Mouse (Mus musculus) heart, adult 2 months (tissue): ENCODE data around the gene Cpn1. TPM values are rescaled to one million over a fixed set of nuclear protein-coding genes. Genes with fewer than 3 reads are reported as not detected.

Experiments used
- DNase-seq, 2 experiments: peaks; one replicate each; pipeline ENCODE4 v3.0.0; 2021
- H3K27ac ChIP-seq: fragments of 200-600 bp; 2 replicates; pipeline ENCODE4 v1.8.1; 2022
- H3K27me3 ChIP-seq: fragments of 200-500 bp; 2 replicates; pipeline ENCODE4 v1.6.1; 2012; ENCODE audit warnings: mild to moderate bottlenecking, low read length, inconsistent platforms, mixed read lengths; ENCODE audit not compliant: control insufficient read depth, insufficient read depth
- H3K36me3 ChIP-seq: fragments of 200-500 bp; 2 replicates; pipeline ENCODE4 v1.6.1; 2012; ENCODE audit warnings: low read length, inconsistent platforms; ENCODE audit not compliant: control insufficient read depth, insufficient read depth
- H3K4me1 ChIP-seq: fragments of 200-500 bp; 2 replicates; pipeline ENCODE4 v1.6.1; 2011; ENCODE audit warnings: low read length; ENCODE audit not compliant: control insufficient read depth, insufficient read depth
- H3K4me3 ChIP-seq: fragments of 200-600 bp; 2 replicates; pipeline ENCODE4 v1.8.1; 2022
- H3K79me2 ChIP-seq: fragments of 200-500 bp; replicated peaks from 2 replicates; pipeline ENCODE4 v1.6.1; 2012; ENCODE audit warnings: mild to moderate bottlenecking, inconsistent platforms, low read length, moderate library complexity, mixed read lengths; ENCODE audit not compliant: control insufficient read depth, insufficient read depth
- H3K9ac ChIP-seq: fragments of 200-500 bp; 2 replicates; pipeline ENCODE4 v1.6.1; 2012; ENCODE audit warnings: low read depth, mild to moderate bottlenecking, control low read depth, inconsistent platforms, low read length, mixed read lengths
- CTCF ChIP-seq: fragments of 200-600 bp; IDR thresholded peaks from 2 replicates; pipeline ENCODE4 v1.8.1; 2022; ENCODE audit warnings: antibody characterized with exemption, mild to moderate bottlenecking, moderate library complexity
- EP300 ChIP-seq: fragments of 200-500 bp; IDR thresholded peaks from 2 replicates; pipeline ENCODE4 v1.6.1; 2011; ENCODE audit warnings: low read depth, low read length, control low read depth; ENCODE audit not compliant: insufficient read depth
- POLR2A ChIP-seq: fragments of 200-500 bp; IDR thresholded peaks from 2 replicates; pipeline ENCODE4 v1.6.1; 2011; ENCODE audit warnings: mild to moderate bottlenecking, low read depth, low read length, control low read depth; ENCODE audit not compliant: insufficient read depth
- WGBS: fragments of 180-500 bp; shearing (Covaris S2); methylation state at CpG from one replicate; pipeline ENCODE4 v1.1.7; 2018; 5-methylcytosine and 5-hydroxymethylcytosine counted together
- intact Hi-C: fragments of 180-260 bp; cut with DNase I; formaldehyde crosslinking; loops from one replicate; pipeline ENCODE4 v1.15.1; 2025
- polyA plus RNA-seq: library from polyadenylated mRNA; depleted of rRNA; stranded (reverse); fragments of >200 nt; gene quantifications from 2 replicates; pipeline ENCODE4 v1.2.3, GENCODE M21; 2012
- total RNA-seq, 2 experiments: library from RNA; stranded (reverse); gene quantifications; 2 replicates each; pipeline ENCODE4 v1.2.3; 2021

The Cpn1 gene
- total and polyA plus RNA-seq, 3 experiments, result 0.18 to 0.31 TPM; not detected in 1

DNA sequence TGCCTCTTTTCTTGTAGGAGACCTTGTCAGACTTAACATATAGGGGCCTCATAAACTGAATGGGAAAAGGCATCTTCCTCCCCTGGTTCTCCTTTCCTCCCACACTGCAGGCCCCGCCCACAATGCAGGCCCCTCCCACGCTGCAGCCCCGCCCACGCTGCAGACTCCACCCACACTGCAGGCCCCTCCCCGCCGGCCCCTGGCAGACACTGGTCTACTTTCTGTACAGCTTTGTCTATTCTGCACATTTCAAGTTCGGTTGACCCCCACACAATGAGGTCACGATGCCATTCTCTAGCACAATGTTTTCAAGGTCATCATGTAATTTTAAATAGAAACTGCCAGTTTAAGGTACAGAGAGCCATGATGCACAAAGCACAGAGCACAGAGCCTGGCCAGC lies 62.0 kb downstream of the Cpn1 start:
- Histone ChIP-seq H3K4me3 (no peak overlapping the region), H3K9ac (no peak overlapping the region), H3K4me1 (peaks cover 8% of the 10 kb centered on the region), H3K27me3 (no peaks in the 10 kb centered on the region), H3K79me2 (peaks cover 1% of the 10 kb centered on the region), H3K27ac (no peak overlapping the region), H3K36me3 (no peaks in the 10 kb centered on the region; the same call in 1 of the 2 replicates)
- 68% methylated on average over 8 of the region's 8 CpGs for WGBS
- no peak for DNase-seq
- no peak for TF ChIP-seq POLR2A
- TF ChIP-seq EP300, result no peak
- TF ChIP-seq CTCF, result no peak
- intact Hi-C loops, result no loop called here

- H3K27me3 ChIP-seq, result no peaks in the 10 kb centered on the region
- peaks cover 7% of the 10 kb centered on the region for H3K4me1 ChIP-seq
- H3K36me3 ChIP-seq, result no peaks in the 10 kb centered on the region; the same call in 1 of the 2 replicates
- intact Hi-C loops, result no loop called here
- no peak overlapping the region for H3K4me3 ChIP-seq
- H3K27ac ChIP-seq, result no peak overlapping the region
- no peak overlapping the region for H3K9ac ChIP-seq
- DNase-seq, result no peak
- no peak for TF ChIP-seq EP300
- TF ChIP-seq POLR2A, result no peak
- TF ChIP-seq CTCF, result peak; percentile 48
- H3K79me2 ChIP-seq, result peaks cover 1% of the 10 kb centered on the region
- WGBS, result 95% methylated on average over 7 of the region's 7 CpGs
Observed at GRCm38 (mm10) chr19:43922963-43923362, 63.4 kb downstream of the Cpn1 start.

- intact Hi-C loops, result no loop called here
Observed at GRCm38 (mm10) chr19:43921410-43921809, 64.9 kb downstream of the Cpn1 start.

GRCm38 (mm10) chr19:43920453-43921300 lies 65.7 kb downstream of the Cpn1 start:
- Histone ChIP-seq H3K27me3 (no peaks in the 10 kb centered on the region), H3K36me3 (no peaks in the 10 kb centered on the region; the same call in 1 of the 2 replicates), H3K27ac (peak overlapping the region; percentile 61), H3K4me3 (peak overlapping the region; percentile 1), H3K79me2 (no peaks in the 10 kb centered on the region; the same call in 1 of the 2 replicates), H3K9ac (peak overlapping the region; percentile 13; the same call in 1 of the 2 replicates), H3K4me1 (peaks cover 14% of the 10 kb centered on the region)
- DNase-seq, result peak; percentile 36 to 46
- WGBS, result 31% methylated on average over 32 of the region's 32 CpGs
- intact Hi-C loops, result loop anchor here (1.0 kb wide), 1 partner anchor 19 kb away; no protein-coding TSS in a partner anchor
- no peak for TF ChIP-seq CTCF
- TF ChIP-seq POLR2A, result no peak

More at GRCm38 (mm10) chr19:43921410-43921809, 64.9 kb downstream of the Cpn1 start:
- peaks cover 14% of the 10 kb centered on the region for H3K4me1 ChIP-seq
- TF ChIP-seq CTCF (no peak), POLR2A (no peak), EP300 (no peak)
- DNase-seq, result no peak
- H3K4me3 ChIP-seq, result peak overlapping the region; percentile 1; the same call in 1 of the 2 replicates
- H3K79me2 ChIP-seq, result no peaks in the 10 kb centered on the region; the same call in 1 of the 2 replicates
- peak overlapping the region; percentile 53 for H3K27ac ChIP-seq
- H3K27me3 ChIP-seq, result no peaks in the 10 kb centered on the region
- 48% methylated on average over 13 of the region's 13 CpGs for WGBS
- no peak overlapping the region for H3K9ac ChIP-seq
- no peaks in the 10 kb centered on the region; the same call in 1 of the 2 replicates for H3K36me3 ChIP-seq

- no peak for DNase-seq
- intact Hi-C loops, result loop anchor here (1.0 to 5.0 kb wide), 2 partner anchors 19 to 43 kb away; no protein-coding TSS in a partner anchor
- no peak for TF ChIP-seq EP300
- no peak for TF ChIP-seq CTCF
- no peak for TF ChIP-seq POLR2A
- H3K27ac ChIP-seq, result peak overlapping the region; percentile 61; the same call in 1 of the 2 replicates
- H3K4me3 ChIP-seq, result no peak overlapping the region
- WGBS, result 81% methylated on average over 4 of the region's 4 CpGs
- no peaks in the 10 kb centered on the region; the same call in 1 of the 2 replicates for H3K36me3 ChIP-seq
- H3K79me2 ChIP-seq, result no peaks in the 10 kb centered on the region; the same call in none of the 2 replicates
- H3K27me3 ChIP-seq, result no peaks in the 10 kb centered on the region
- H3K9ac ChIP-seq, result no peak overlapping the region
- peaks cover 14% of the 10 kb centered on the region for H3K4me1 ChIP-seq
Observed at GRCm38 (mm10) chr19:43919841-43920240, 66.5 kb downstream of the Cpn1 start.

DNA sequence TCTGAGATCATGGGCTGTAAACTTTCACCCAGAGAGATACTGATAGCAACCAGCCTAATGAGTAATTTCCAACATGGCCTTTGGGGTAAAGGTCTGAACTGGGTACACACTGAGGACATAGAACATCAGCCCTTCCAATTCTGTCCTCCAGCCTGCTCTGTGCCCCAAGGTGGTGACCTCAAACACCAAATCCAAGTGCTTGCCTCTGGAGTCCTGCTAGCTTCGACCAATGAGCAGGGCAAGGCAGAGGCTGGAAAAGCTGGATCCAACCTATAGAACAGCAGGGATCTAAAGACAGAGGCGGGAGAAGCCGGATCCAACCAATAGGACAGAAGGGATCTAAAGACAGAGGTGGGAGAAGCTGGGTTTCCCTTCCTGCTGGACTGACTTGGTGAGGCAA lies 67.5 kb downstream of the Cpn1 start:
- H3K36me3 ChIP-seq, result no peaks in the 10 kb centered on the region; the same call in 1 of the 2 replicates
- TF ChIP-seq EP300 (no peak), CTCF (no peak), POLR2A (no peak)
- H3K79me2 ChIP-seq, result no peaks in the 10 kb centered on the region; the same call in 1 of the 2 replicates
- H3K27me3 ChIP-seq, result no peaks in the 10 kb centered on the region
- H3K4me3 ChIP-seq, result no peak overlapping the region
- no peak for DNase-seq
- no peak overlapping the region for H3K27ac ChIP-seq
- WGBS, result 96% methylated on average over 3 of the region's 3 CpGs
- peaks cover 14% of the 10 kb centered on the region for H3K4me1 ChIP-seq
- intact Hi-C loops, result loop anchor here (5.0 kb wide), 1 partner anchor 42 kb away; no protein-coding TSS in a partner anchor
- no peak overlapping the region for H3K9ac ChIP-seq
